Mouse (Mus musculus) embryonic facial prominence, embryonic 13.5 days (tissue): ENCODE results near the gene Creld2. TPM values are rescaled to one million over a fixed set of nuclear protein-coding genes. Genes with fewer than 3 reads are reported as not detected.
"Not testable (repeated sequence)": the region's sequence is repeated elsewhere in the genome, so short reads cannot be mapped to it uniquely, and the experiment has no call there.

Experiments
- ATAC-seq: fragments of 200-750 bp; cut with Nextera tagmentation; 2 replicates; pipeline ENCODE4 v1.8.0; 2017; ENCODE audit warnings: low read depth; ENCODE audit not compliant: insufficient number of reproducible peaks, insufficient read depth, low FRiP score, low TSS enrichment
- H3K27ac ChIP-seq: fragments of 300-500 bp; sonication (generic); 2 replicates; pipeline ENCODE4 v1.5.1; 2015; ENCODE audit warnings: moderate library complexity, mild to moderate bottlenecking, inconsistent platforms
- H3K27me3 ChIP-seq: fragments of 300-500 bp; sonication (generic); 2 replicates; pipeline ENCODE4 v1.6.1; 2015; ENCODE audit warnings: mild to moderate bottlenecking, inconsistent platforms
- H3K36me3 ChIP-seq: fragments of 300-500 bp; sonication (generic); 2 replicates; pipeline ENCODE4 v1.6.1; 2015; ENCODE audit warnings: mild to moderate bottlenecking, inconsistent platforms
- H3K4me1 ChIP-seq: fragments of 300-500 bp; sonication (generic); 2 replicates; pipeline ENCODE4 v1.6.1; 2015; ENCODE audit warnings: inconsistent platforms
- H3K4me2 ChIP-seq: fragments of 300-500 bp; sonication (generic); 2 replicates; pipeline ENCODE4 v1.6.1; 2015; ENCODE audit warnings: moderate library complexity, mild to moderate bottlenecking, inconsistent platforms
- H3K4me3 ChIP-seq: fragments of 300-500 bp; sonication (generic); 2 replicates; pipeline ENCODE4 v1.5.1; 2015; ENCODE audit warnings: mild to moderate bottlenecking, inconsistent platforms
- H3K9ac ChIP-seq: fragments of 300-500 bp; sonication (generic); 2 replicates; pipeline ENCODE4 v1.6.1; 2015; ENCODE audit warnings: mild to moderate bottlenecking, inconsistent platforms
- H3K9me3 ChIP-seq: fragments of 300-500 bp; sonication (generic); 2 replicates; pipeline ENCODE4 v1.6.1; 2016; ENCODE audit warnings: inconsistent platforms
- WGBS: fragments of 180-500 bp; shearing (Covaris S2); methylation state at CpG from one replicate; pipeline ENCODE4 v1.1.7; 2015; ENCODE audit warnings: mixed read lengths; 5-methylcytosine and 5-hydroxymethylcytosine counted together
- polyA plus RNA-seq: library from polyadenylated mRNA; unstranded; fragments of >200 nt; fragmentation: Nextera tagmentation; extraction: Ambion mirVana; gene quantifications from 2 replicates; pipeline ENCODE4 v1.2.1, GENCODE M21; 2015

Creld2 gene
- 74.7 and 87.3 TPM in 2 replicates for polyA plus RNA-seq

DNA sequence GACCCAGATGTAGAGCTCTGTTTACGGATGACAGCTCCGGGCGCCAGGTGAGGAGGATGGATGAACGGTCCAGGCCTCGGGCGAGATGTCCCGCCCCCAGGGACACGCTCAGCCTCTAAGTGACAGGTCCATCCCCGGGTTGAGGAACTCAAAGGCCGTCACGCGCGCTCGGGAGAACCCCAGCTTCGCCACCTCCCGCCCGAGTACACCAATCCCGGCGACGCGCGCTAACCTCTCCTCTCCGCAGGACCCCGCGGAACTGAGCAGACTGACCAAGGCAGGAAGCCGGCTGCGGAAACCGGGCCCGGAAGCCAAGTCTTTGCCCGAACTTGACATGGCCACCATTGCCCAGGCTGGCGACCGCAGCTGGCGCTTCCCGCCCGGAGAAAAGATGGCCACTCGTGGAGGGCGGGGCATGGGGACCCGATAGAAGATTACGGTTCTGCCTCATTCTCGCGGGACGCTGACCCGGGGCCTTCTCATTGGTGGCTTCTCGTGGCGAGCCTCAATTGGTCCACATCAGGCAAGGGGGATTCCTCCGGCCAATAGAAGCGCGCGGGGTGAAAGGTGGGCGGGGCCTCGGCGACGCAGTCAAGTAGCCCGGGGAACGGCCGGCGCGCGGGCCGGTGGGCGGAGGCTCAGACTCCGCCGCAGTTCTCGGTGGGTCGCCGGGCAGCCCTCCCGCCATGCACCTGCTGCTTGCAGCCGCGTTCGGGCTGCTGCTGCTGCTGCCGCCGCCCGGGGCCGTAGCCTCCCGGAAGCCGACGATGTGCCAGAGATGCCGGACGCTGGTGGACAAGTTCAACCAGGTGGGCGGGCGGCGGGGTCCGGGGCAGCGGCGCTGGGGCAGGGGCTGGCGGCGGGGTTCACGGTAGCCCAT is at the start of gene Creld2, which contains the start of gene Alg12:
Gene Creld2, plus strand, starts transcription at position 621 of the 880 bp plus-strand sequence.
Gene Alg12, minus strand, starts transcription at position 293 of the 880 bp plus-strand sequence.
- H3K9me3 ChIP-seq = no peaks in the 10 kb centered on the region
- WGBS = under 1% methylated on average over 88 of the region's 88 CpGs
- H3K4me1 ChIP-seq = peaks cover 16% of the 10 kb centered on the region
- H3K4me3 ChIP-seq = peak within 1 kb of the TSS; percentile 89
- H3K27me3 ChIP-seq = no peaks in the 10 kb centered on the region
- peaks cover 51% of the 10 kb centered on the region for H3K36me3 ChIP-seq
- peak; percentile 97 for ATAC-seq
- peak within 1 kb of the TSS; percentile 81 for H3K27ac ChIP-seq
- peak within 1 kb of the TSS; percentile 89 for H3K9ac ChIP-seq
- peak within 1 kb of the TSS; percentile 92 for H3K4me2 ChIP-seq

- not testable (repeated sequence) for H3K9ac ChIP-seq, ATAC-seq, H3K27me3 ChIP-seq, H3K9me3 ChIP-seq, H3K4me3 ChIP-seq, H3K27ac ChIP-seq, H3K4me1 ChIP-seq, H3K4me2 ChIP-seq
- peaks cover 40% of the 10 kb centered on the region for H3K36me3 ChIP-seq
- 87% methylated on average over 5 of the region's 5 CpGs for WGBS
Measured at GRCm38 (mm10) chr15:88774630-88775029, 44.8 kb upstream of the Creld2 start.

- ATAC-seq = no peak
- Histone ChIP-seq H3K9me3 (peaks cover 7% of the 10 kb centered on the region; the same call in 1 of the 2 replicates), H3K4me1 (no peaks in the 10 kb centered on the region), H3K4me2 (no peak overlapping the region), H3K36me3 (peaks cover 4% of the 10 kb centered on the region), H3K4me3 (no peak overlapping the region), H3K27ac (no peak overlapping the region), H3K27me3 (no peaks in the 10 kb centered on the region), H3K9ac (no peak overlapping the region)
- WGBS = 80% methylated on average over 4 of the region's 4 CpGs
Measured at GRCm38 (mm10) chr15:88792140-88792850, 27.2 kb upstream of the Creld2 start.

DNA sequence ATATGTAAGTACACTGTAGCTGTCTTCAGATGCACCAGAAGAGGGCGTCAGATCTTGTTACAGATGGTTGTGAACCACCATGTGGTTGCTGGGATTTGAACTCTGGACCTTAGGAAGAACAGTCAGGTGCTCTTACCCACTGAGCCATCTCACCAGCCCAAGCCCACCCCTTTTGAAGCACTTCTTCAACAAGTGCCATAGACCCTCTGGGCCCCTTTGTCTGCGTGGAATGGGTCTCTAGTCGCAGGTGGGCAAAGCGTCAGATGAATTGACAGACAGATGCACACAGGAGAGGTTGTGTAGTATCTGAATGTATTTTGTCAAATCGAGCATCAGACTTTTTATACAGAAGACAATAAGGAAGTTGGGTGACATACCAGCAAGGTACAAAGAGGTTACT is 24.7 kb upstream of the Creld2 start:
- H3K36me3 ChIP-seq, H3K4me3 ChIP-seq, H3K4me1 ChIP-seq, H3K4me2 ChIP-seq, H3K9me3 ChIP-seq, H3K27me3 ChIP-seq, ATAC-seq, H3K9ac ChIP-seq, H3K27ac ChIP-seq: not testable (repeated sequence)
- WGBS = 80% methylated on average over 5 of the region's 5 CpGs

DNA sequence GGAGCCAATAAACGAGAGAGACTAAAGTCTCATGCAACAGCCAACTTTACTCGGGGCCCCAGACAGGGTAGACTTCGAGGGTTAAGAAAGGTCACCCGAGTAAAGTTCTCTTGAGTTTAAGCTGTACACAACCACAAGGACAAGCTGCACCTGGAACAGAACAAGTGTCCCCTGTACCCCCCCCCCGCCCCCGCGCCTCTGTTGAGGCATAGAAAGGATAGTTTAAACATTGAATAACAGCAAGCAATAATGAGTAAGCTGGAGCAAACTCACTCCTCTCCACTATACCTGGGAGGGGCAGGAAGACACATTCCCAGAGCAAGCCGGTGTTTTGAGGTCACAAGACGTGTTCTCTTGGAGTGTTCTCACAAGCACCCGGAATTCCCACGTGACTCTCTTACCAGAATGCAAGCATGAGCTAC is 19.5 kb upstream of the Creld2 start:
- Histone ChIP-seq H3K4me2 (no peak overlapping the region), H3K27ac (no peak overlapping the region), H3K36me3 (peaks cover 12% of the 10 kb centered on the region)

GRCm38 (mm10) chr15:88800921-88801354 is 18.5 kb upstream of the Creld2 start:
- Histone ChIP-seq H3K4me2 (no peak overlapping the region), H3K4me1 (no peaks in the 10 kb centered on the region), H3K36me3 (peaks cover 22% of the 10 kb centered on the region), H3K27ac (no peak overlapping the region), H3K9ac (no peak overlapping the region), H3K27me3 (no peaks in the 10 kb centered on the region), H3K4me3 (no peak overlapping the region), H3K9me3 (no peaks in the 10 kb centered on the region)
- WGBS = 77% methylated on average over 6 of the region's 6 CpGs
- ATAC-seq = no peak

More for the DNA sequence above, 19.5 kb upstream of the Creld2 start:
- no peaks in the 10 kb centered on the region for H3K9me3 ChIP-seq
- H3K4me1 ChIP-seq = no peaks in the 10 kb centered on the region
- no peaks in the 10 kb centered on the region for H3K27me3 ChIP-seq
- WGBS = 82% methylated on average over 11 of the region's 11 CpGs
- H3K9ac ChIP-seq = no peak overlapping the region
- no peak for ATAC-seq
- no peak overlapping the region for H3K4me3 ChIP-seq

DNA sequence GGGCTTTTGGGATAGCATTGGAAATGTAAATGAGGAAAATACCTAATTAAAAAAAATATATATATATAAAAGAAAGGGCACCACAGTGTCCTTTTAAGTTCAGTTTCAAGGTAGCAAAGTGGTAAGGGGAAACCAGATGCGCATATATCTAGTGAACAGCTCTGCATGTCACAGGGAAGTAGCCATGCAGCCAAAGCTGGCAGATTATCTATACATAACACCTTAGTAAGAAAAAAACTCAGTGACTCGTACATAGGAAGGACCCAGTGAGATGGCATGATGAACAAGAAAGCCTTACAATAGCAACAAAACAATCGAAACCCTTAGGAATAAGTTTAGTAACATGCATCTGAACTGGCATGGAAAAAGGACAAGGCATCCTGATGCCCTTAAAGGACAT is 17.5 kb upstream of the Creld2 start:
- WGBS = 90% methylated on average over 3 of the region's 3 CpGs
- ATAC-seq = no peak
- no peak overlapping the region for H3K27ac ChIP-seq
- H3K4me1 ChIP-seq = no peaks in the 10 kb centered on the region
- H3K9me3 ChIP-seq = no peaks in the 10 kb centered on the region
- H3K9ac ChIP-seq = no peak overlapping the region
- H3K27me3 ChIP-seq = no peaks in the 10 kb centered on the region
- no peak overlapping the region for H3K4me2 ChIP-seq
- peaks cover 29% of the 10 kb centered on the region for H3K36me3 ChIP-seq
- no peak overlapping the region for H3K4me3 ChIP-seq

GRCm38 (mm10) chr15:88802348-88802747 is 17.1 kb upstream of the Creld2 start:
- no peak overlapping the region for H3K4me2 ChIP-seq
- H3K27ac ChIP-seq = no peak overlapping the region
- H3K4me3 ChIP-seq = no peak overlapping the region
- H3K9me3 ChIP-seq = no peaks in the 10 kb centered on the region
- H3K27me3 ChIP-seq = no peaks in the 10 kb centered on the region
- H3K9ac ChIP-seq = no peak overlapping the region
- no peaks in the 10 kb centered on the region for H3K4me1 ChIP-seq
- WGBS = 85% methylated on average over 6 of the region's 6 CpGs
- ATAC-seq = no peak
- peaks cover 29% of the 10 kb centered on the region for H3K36me3 ChIP-seq

- Histone ChIP-seq H3K9me3 (no peaks in the 10 kb centered on the region), H3K36me3 (peaks cover 70% of the 10 kb centered on the region), H3K4me3 (no peak overlapping the region), H3K9ac (no peak overlapping the region), H3K27ac (no peak overlapping the region), H3K4me1 (no peaks in the 10 kb centered on the region), H3K4me2 (no peak overlapping the region), H3K27me3 (no peaks in the 10 kb centered on the region)
- no peak for ATAC-seq
- WGBS = 82% methylated on average over 8 of the region's 8 CpGs
Measured at GRCm38 (mm10) chr15:88808121-88808520, 11.3 kb upstream of the Creld2 start.

DNA sequence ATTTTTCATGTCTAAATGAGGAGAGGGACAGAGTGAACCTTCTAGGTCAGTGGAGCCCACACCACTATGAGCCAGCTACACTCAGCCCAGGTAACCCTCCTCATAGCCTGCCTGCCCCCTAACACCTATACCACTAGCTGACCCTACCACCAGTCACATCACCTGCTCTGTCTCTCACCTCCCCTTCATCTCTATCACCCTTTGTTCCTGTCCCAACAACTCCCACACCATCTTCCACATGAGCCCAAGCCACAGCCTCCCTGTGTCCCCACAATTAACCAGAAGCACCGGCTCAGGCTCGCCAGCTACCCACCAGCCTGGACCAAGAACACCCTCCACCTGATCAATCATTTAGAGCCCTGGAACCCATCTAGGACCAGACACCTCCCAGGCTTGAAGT is 9.1 kb upstream of the Creld2 start:
- Histone ChIP-seq H3K4me1 (no peaks in the 10 kb centered on the region), H3K36me3 (peaks cover 74% of the 10 kb centered on the region), H3K9me3 (no peaks in the 10 kb centered on the region), H3K4me2 (no peak overlapping the region), H3K27ac (no peak overlapping the region), H3K27me3 (no peaks in the 10 kb centered on the region), H3K4me3 (no peak overlapping the region), H3K9ac (no peak overlapping the region)
- no peak for ATAC-seq
- WGBS = 100% methylated on average over 2 of the region's 2 CpGs

- WGBS = 87% methylated on average over 3 of the region's 3 CpGs
Measured at GRCm38 (mm10) chr15:88813262-88813661, 6.2 kb upstream of the Creld2 start.

More at GRCm38 (mm10) chr15:88813262-88813661, 6.2 kb upstream of the Creld2 start:
- no peaks in the 10 kb centered on the region for H3K9me3 ChIP-seq
- no peak overlapping the region for H3K4me2 ChIP-seq
- no peak overlapping the region for H3K27ac ChIP-seq
- ATAC-seq = no peak
- no peaks in the 10 kb centered on the region for H3K27me3 ChIP-seq
- H3K4me1 ChIP-seq = peaks cover 2% of the 10 kb centered on the region
- H3K36me3 ChIP-seq = peaks cover 66% of the 10 kb centered on the region
- no peak overlapping the region for H3K9ac ChIP-seq
- H3K4me3 ChIP-seq = no peak overlapping the region
